Mouse (Mus musculus) kidney, adult 18-20 months (tissue): Measurements from ENCODE around the gene Gm13757.
"Not testable (repeated sequence)": the region's sequence is repeated elsewhere in the genome, so short reads cannot be mapped to it uniquely, and the experiment has no call there.

Experiments used
- DNase-seq: peaks from one replicate; pipeline ENCODE4 v3.0.0; 2021

Gm13757 gene

DNA sequence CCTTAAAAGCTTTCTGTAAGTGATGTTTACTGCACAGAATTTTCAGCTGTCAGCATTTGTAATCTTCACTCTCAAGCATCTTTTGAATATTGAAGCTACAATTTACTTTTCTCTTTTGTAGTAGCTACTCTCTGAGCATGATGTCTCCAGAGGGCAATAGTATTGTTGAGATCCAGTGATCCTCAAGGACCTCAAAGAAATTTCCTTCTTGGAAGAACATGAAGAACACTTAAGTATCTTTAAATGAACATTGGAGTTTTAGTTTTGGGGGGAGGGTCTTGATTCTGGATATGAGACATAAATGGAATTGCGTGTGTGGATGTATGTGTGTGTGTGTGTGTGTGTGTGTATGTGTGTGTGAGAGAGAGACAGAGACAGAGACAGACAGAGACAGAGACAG, at the start of gene Gm13757:
Gene Gm13757, minus strand, starts transcription at position 101 of the 400 bp plus-strand sequence.
- DNase-seq, result no peak

DNA sequence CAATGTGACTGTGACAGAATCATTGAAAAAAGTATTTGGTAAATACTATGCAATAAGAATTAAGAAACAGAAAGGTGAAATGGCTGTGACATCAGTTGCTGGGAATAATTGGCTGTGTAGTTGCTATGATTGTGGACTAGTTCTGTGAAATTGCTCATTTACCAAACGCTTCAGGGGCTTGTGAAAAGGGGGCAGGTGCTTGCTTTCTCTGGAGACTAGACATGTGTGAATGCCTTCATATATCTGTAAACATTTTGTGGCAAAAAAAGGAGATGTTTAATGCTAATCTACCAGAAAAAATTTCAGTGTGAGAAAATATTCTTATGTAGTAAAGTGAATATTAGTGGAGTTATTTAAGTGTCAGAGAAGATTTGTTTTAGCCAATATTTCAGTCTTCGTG, 44.1 kb upstream of the Gm13757 start, which contains the start of gene Olfr1185-ps1:
Gene Olfr1185-ps1, plus strand, starts transcription at position 301 of the 400 bp plus-strand sequence.
- no peak for DNase-seq

DNA sequence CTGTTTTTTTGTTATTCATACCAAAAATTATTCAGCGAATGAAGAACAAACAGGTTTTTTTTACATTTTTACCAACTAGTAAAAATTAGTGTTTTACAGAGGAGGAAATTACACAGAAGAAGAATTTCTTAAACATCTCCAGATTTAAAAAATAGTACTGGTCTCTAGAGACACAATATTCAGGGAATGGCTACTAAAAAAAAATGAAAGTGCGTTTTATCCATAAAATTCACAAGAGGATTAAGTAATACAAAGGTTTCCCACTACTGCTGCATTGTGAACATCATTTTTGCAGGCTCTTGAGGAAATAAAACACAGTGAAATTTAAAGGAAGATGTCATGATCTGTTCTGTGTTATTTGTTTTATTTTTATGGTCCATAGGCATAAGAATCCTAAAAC, 34.4 kb upstream of the Gm13757 start, which contains the start of gene Olfr1184:
Gene Olfr1184, plus strand, starts transcription at position 301 of the 400 bp plus-strand sequence.
- DNase-seq, result no peak

DNA sequence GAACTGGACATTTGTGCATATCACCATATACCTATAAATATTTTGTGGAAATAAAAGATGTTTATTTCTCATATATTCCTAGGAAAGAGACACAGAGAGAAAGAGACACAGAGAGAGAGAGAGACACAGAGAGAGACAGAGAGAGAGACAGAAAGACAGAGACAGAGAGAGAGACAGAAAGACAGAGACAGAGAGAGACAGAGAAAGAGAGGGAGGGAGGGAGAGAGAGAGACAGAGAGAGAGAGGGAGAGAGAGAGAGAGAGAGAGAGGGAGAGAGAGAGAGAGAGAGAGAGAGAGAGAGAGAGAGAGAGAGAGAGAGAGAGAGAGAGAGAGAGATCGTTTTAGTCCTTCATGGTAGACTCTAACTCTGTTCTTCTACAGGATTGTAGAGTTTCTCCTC, 5.6 kb upstream of the Gm13757 start, which contains the start of gene Olfr1183:
Gene Olfr1183, plus strand, starts transcription at position 301 of the 400 bp plus-strand sequence.
- not testable (repeated sequence) for DNase-seq

DNA sequence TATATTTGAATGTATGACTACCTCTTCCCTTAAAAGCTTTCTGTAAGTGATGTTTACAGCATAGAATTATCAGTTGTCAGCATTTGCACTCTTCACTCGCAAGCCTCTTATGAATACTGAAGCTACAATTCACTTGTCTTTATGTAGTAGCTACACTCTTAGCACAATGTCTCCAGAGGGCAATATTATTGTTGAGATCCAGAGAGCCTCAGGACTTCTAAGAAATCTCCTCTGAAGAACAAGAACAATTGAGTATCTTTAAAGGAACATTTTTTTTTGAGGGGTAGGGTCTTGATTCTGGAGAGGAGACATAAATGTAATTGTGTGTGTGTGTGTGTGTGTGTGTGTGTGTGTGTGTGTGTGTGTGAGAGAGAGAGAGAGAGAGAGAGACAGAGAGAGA, 22.9 kb downstream of the Gm13757 start, which contains the start of gene Olfr1181:
Gene Olfr1181, minus strand, starts transcription at position 101 of the 400 bp plus-strand sequence.
- DNase-seq, result no peak

DNA sequence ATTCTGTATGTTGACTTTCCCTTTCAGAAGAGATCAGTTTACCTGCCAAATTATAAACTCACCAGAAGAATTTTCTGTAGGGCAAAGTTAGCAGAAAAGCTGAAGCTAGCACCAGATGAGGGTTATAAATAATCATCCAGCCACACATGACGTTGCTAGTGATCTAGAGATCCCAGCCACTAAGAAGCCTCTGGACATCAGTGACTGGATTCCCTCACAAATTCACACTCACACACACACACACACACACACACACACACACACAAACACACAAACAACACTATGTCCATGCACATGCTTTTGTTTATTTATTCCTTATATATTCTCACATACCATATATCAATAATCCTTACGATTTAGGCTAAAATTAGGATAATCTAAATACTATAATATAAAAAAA, 29.9 kb downstream of the Gm13757 start, which contains the start of gene Olfr1180:
Gene Olfr1180, minus strand, starts transcription at position 101 of the 400 bp plus-strand sequence.
- DNase-seq, result no peak

DNA sequence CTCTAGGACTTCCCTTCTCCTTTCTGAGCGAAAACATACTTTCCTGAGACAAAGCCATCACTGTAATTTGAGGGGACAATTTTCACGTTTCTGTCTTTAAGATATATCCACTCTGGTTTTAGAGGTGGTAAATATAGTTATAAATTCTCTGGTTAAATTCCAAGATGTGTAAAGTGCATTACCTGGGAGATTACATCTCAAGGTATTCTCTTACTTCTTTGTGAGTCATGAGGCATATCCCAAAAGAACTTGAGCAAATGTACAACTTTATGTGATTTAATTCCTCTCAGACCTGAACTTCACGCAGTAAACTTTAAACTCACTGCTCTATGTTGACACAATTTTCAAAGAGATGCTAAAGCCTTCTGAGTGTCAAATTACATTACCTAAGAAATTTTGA, 42.6 kb downstream of the Gm13757 start, which contains the start of gene Olfr1179:
Gene Olfr1179, minus strand, starts transcription at position 101 of the 400 bp plus-strand sequence.
- no peak for DNase-seq
